Mouse (Mus musculus) limb, embryonic 13.5 days (tissue): ENCODE results near the gene Ccp110. TPM values are rescaled to one million over a fixed set of nuclear protein-coding genes. Genes with fewer than 3 reads are reported as not detected.

ENCODE experiments used
- ATAC-seq: fragments of 200-750 bp; cut with Nextera tagmentation; 2 replicates; pipeline ENCODE4 v1.8.0; 2017; ENCODE audit warnings: low read depth, moderate number of reproducible peaks, moderate TSS enrichment; ENCODE audit not compliant: low FRiP score
- H3K27ac ChIP-seq: fragments of 300-500 bp; sonication (generic); 2 replicates; pipeline ENCODE4 v1.5.1; 2015; ENCODE audit warnings: inconsistent platforms, mild to moderate bottlenecking, moderate library complexity
- H3K27me3 ChIP-seq: fragments of 300-500 bp; sonication (generic); 2 replicates; pipeline ENCODE4 v1.6.1; 2015; ENCODE audit warnings: mild to moderate bottlenecking, inconsistent platforms
- H3K36me3 ChIP-seq: fragments of 300-500 bp; sonication (generic); 2 replicates; pipeline ENCODE4 v1.6.1; 2015; ENCODE audit warnings: inconsistent platforms, mild to moderate bottlenecking, moderate library complexity
- H3K4me1 ChIP-seq: fragments of 300-500 bp; sonication (generic); 2 replicates; pipeline ENCODE4 v1.6.1; 2015; ENCODE audit warnings: inconsistent platforms
- H3K4me2 ChIP-seq: fragments of 300-500 bp; sonication (generic); replicated peaks from 2 replicates; pipeline ENCODE4 v1.6.1; 2015; ENCODE audit warnings: inconsistent platforms, mild to moderate bottlenecking, moderate library complexity
- H3K4me3 ChIP-seq: fragments of 300-500 bp; sonication (generic); 2 replicates; pipeline ENCODE4 v1.5.1; 2015; ENCODE audit warnings: moderate library complexity, mild to moderate bottlenecking, inconsistent platforms
- H3K9ac ChIP-seq: fragments of 300-500 bp; sonication (generic); 2 replicates; pipeline ENCODE4 v1.6.1; 2015; ENCODE audit warnings: mild to moderate bottlenecking, inconsistent platforms
- H3K9me3 ChIP-seq: fragments of 300-500 bp; sonication (generic); 2 replicates; pipeline ENCODE4 v1.6.1; 2016; ENCODE audit warnings: inconsistent platforms
- WGBS: fragments of 180-500 bp; shearing (Covaris S2); methylation state at CpG from one replicate; pipeline ENCODE4 v1.1.7; 2015; 5-methylcytosine and 5-hydroxymethylcytosine counted together
- polyA plus RNA-seq: library from polyadenylated mRNA; unstranded; fragments of >200 nt; fragmentation: Nextera tagmentation; extraction: Ambion mirVana; gene quantifications from 2 replicates; pipeline ENCODE4 v1.2.1, GENCODE M21; 2015

Gene Ccp110
- polyA plus RNA-seq, 1 experiment from 2014 or later, result 23.6 TPM

GRCm38 (mm10) chr7:118733225-118733624 lies 20.9 kb downstream of the Ccp110 start:
- WGBS, result 87% methylated on average over 13 of the region's 13 CpGs
- Histone ChIP-seq H3K9me3 (no peaks in the 10 kb centered on the region), H3K27me3 (no peaks in the 10 kb centered on the region), H3K27ac (no peak overlapping the region), H3K4me1 (no peaks in the 10 kb centered on the region), H3K4me2 (no peak overlapping the region), H3K36me3 (peaks cover 62% of the 10 kb centered on the region), H3K4me3 (no peak overlapping the region), H3K9ac (no peak overlapping the region)
- no peak for ATAC-seq

GRCm38 (mm10) chr7:118738730-118739129 lies 26.4 kb downstream of the Ccp110 start:
- no peak for ATAC-seq
- H3K9me3 ChIP-seq, result no peaks in the 10 kb centered on the region
- WGBS, result 58% methylated on average over 1 of the region's 1 CpGs

GRCm38 (mm10) chr7:118739975-118740531 lies 27.7 kb downstream of the Ccp110 start, which contains the start of gene Vps35l:
TSS of gene Vps35l (plus strand) at chr7:118740226.
- Histone ChIP-seq H3K4me2 (peak within 1 kb of the TSS; percentile 84), H3K27ac (peak within 1 kb of the TSS; percentile 29; the same call in 1 of the 2 replicates), H3K4me3 (peak within 1 kb of the TSS; percentile 74), H3K27me3 (0 out of 2 replicates have a peak, but pooled peaks cover 3% of the 10 kb centered on the region), H3K4me1 (peaks cover 9% of the 10 kb centered on the region), H3K9ac (peak within 1 kb of the TSS; percentile 71), H3K9me3 (no peaks in the 10 kb centered on the region), H3K36me3 (peaks cover 20% of the 10 kb centered on the region)
- 1% methylated on average over 15 of the region's 16 CpGs for WGBS
- peak; percentile 84 for ATAC-seq

More at GRCm38 (mm10) chr7:118738730-118739129, 26.4 kb downstream of the Ccp110 start:
- no peak overlapping the region for H3K27ac ChIP-seq
- H3K9ac ChIP-seq, result no peak overlapping the region
- H3K27me3 ChIP-seq, result 0 out of 2 replicates have a peak, but pooled peaks cover 3% of the 10 kb centered on the region
- H3K4me3 ChIP-seq, result no peak overlapping the region
- H3K4me1 ChIP-seq, result peaks cover 9% of the 10 kb centered on the region
- H3K36me3 ChIP-seq, result peaks cover 21% of the 10 kb centered on the region
- H3K4me2 ChIP-seq, result no peak overlapping the region

GRCm38 (mm10) chr7:118740532-118741338 lies 28.4 kb downstream of the Ccp110 start:
- ATAC-seq, result peak; percentile 96
- Histone ChIP-seq H3K36me3 (peaks cover 23% of the 10 kb centered on the region), H3K9me3 (no peaks in the 10 kb centered on the region), H3K4me2 (peak overlapping the region; percentile 84), H3K27me3 (0 out of 2 replicates have a peak, but pooled peaks cover 3% of the 10 kb centered on the region), H3K27ac (peak overlapping the region; percentile 29; the same call in 1 of the 2 replicates), H3K4me1 (peaks cover 9% of the 10 kb centered on the region), H3K9ac (peak overlapping the region; percentile 71), H3K4me3 (peak overlapping the region; percentile 74)
- WGBS, result 4% methylated on average over 41 of the region's 41 CpGs

- Histone ChIP-seq H3K4me3 (no peak overlapping the region), H3K27ac (no peak overlapping the region), H3K9ac (no peak overlapping the region), H3K4me2 (no peak overlapping the region), H3K36me3 (peaks cover 35% of the 10 kb centered on the region), H3K9me3 (no peaks in the 10 kb centered on the region), H3K27me3 (0 out of 2 replicates have a peak, but pooled peaks cover 3% of the 10 kb centered on the region), H3K4me1 (peaks cover 9% of the 10 kb centered on the region)
- ATAC-seq, result no peak
- 72% methylated on average over 6 of the region's 6 CpGs for WGBS
Observed at GRCm38 (mm10) chr7:118742278-118742677, 29.9 kb downstream of the Ccp110 start.

GRCm38 (mm10) chr7:118744766-118745165 lies 32.4 kb downstream of the Ccp110 start:
- Histone ChIP-seq H3K4me1 (peaks cover 9% of the 10 kb centered on the region), H3K36me3 (peaks cover 58% of the 10 kb centered on the region), H3K27me3 (no peaks in the 10 kb centered on the region), H3K4me2 (no peak overlapping the region), H3K4me3 (no peak overlapping the region), H3K9ac (no peak overlapping the region), H3K9me3 (no peaks in the 10 kb centered on the region), H3K27ac (no peak overlapping the region)
- no peak for ATAC-seq
- 89% methylated on average over 5 of the region's 5 CpGs for WGBS

- no peak overlapping the region for H3K27ac ChIP-seq
- ATAC-seq, result no peak
- H3K27me3 ChIP-seq, result no peaks in the 10 kb centered on the region
- no peak overlapping the region for H3K9ac ChIP-seq
- no peak overlapping the region for H3K4me3 ChIP-seq
- no peaks in the 10 kb centered on the region for H3K4me1 ChIP-seq
- WGBS, result 93% methylated on average over 12 of the region's 12 CpGs
- H3K36me3 ChIP-seq, result peaks cover 89% of the 10 kb centered on the region
- no peak overlapping the region for H3K4me2 ChIP-seq
- H3K9me3 ChIP-seq, result no peaks in the 10 kb centered on the region
Observed at GRCm38 (mm10) chr7:118747891-118748672, 35.7 kb downstream of the Ccp110 start.

- Histone ChIP-seq H3K4me3 (no peak overlapping the region), H3K9ac (no peak overlapping the region), H3K36me3 (peaks cover 92% of the 10 kb centered on the region), H3K9me3 (no peaks in the 10 kb centered on the region), H3K27ac (no peak overlapping the region), H3K27me3 (no peaks in the 10 kb centered on the region), H3K4me2 (no peak overlapping the region), H3K4me1 (no peaks in the 10 kb centered on the region)
- ATAC-seq, result no peak
- WGBS, result 93% methylated on average over 8 of the region's 8 CpGs
Observed at GRCm38 (mm10) chr7:118749706-118750105, 37.4 kb downstream of the Ccp110 start.

GRCm38 (mm10) chr7:118751625-118752024 lies 39.3 kb downstream of the Ccp110 start:
- Histone ChIP-seq H3K4me1 (no peaks in the 10 kb centered on the region), H3K9ac (no peak overlapping the region), H3K27ac (no peak overlapping the region), H3K4me2 (no peak overlapping the region), H3K36me3 (peaks cover 92% of the 10 kb centered on the region), H3K9me3 (no peaks in the 10 kb centered on the region), H3K27me3 (no peaks in the 10 kb centered on the region), H3K4me3 (no peak overlapping the region)
- WGBS, result 89% methylated on average over 7 of the region's 7 CpGs
- no peak for ATAC-seq

- Histone ChIP-seq H3K4me3 (no peak overlapping the region), H3K27ac (no peak overlapping the region), H3K27me3 (no peaks in the 10 kb centered on the region), H3K36me3 (peaks cover 73% of the 10 kb centered on the region), H3K9ac (no peak overlapping the region), H3K4me2 (no peak overlapping the region), H3K4me1 (no peaks in the 10 kb centered on the region), H3K9me3 (no peaks in the 10 kb centered on the region)
- WGBS, result 84% methylated on average over 7 of the region's 7 CpGs
- ATAC-seq, result no peak
Observed at GRCm38 (mm10) chr7:118755756-118756155, 43.4 kb downstream of the Ccp110 start.

- WGBS, result 93% methylated on average over 24 of the region's 24 CpGs
- peaks cover 74% of the 10 kb centered on the region for H3K36me3 ChIP-seq
Observed at GRCm38 (mm10) chr7:118756490-118757265, 44.3 kb downstream of the Ccp110 start.

More at GRCm38 (mm10) chr7:118756490-118757265, 44.3 kb downstream of the Ccp110 start:
- Histone ChIP-seq H3K27me3 (no peaks in the 10 kb centered on the region), H3K4me3 (no peak overlapping the region), H3K9me3 (no peaks in the 10 kb centered on the region), H3K4me1 (no peaks in the 10 kb centered on the region), H3K4me2 (no peak overlapping the region), H3K9ac (no peak overlapping the region), H3K27ac (no peak overlapping the region)
- no peak for ATAC-seq
